Mouse (Mus musculus) liver, embryonic 16.5 days (tissue): ENCODE measurements around the gene H13. TPM values are rescaled to one million over a fixed set of nuclear protein-coding genes. Genes with fewer than 3 reads are reported as not detected.
"Not testable (repeated sequence)": the region's sequence is repeated elsewhere in the genome, so short reads cannot be mapped to it uniquely, and the experiment has no call there.

Experiments
- ATAC-seq: fragments of 200-750 bp; cut with Nextera tagmentation; 2 replicates; pipeline ENCODE4 v1.8.0; 2017; ENCODE audit warnings: low read depth, mild to moderate bottlenecking, moderate number of reproducible peaks, moderate library complexity
- H3K27ac ChIP-seq: fragments of 300-500 bp; sonication (generic); 2 replicates; pipeline ENCODE4 v1.5.1; 2014; ENCODE audit warnings: mild to moderate bottlenecking, low read length
- H3K27me3 ChIP-seq: fragments of 300-500 bp; sonication (generic); 2 replicates; pipeline ENCODE4 v1.6.1; 2014; ENCODE audit warnings: low read depth, low read length, mixed read lengths; ENCODE audit not compliant: control insufficient read depth, insufficient read depth
- H3K36me3 ChIP-seq: fragments of 300-500 bp; sonication (generic); 2 replicates; pipeline ENCODE4 v1.6.1; 2014; ENCODE audit warnings: mild to moderate bottlenecking; ENCODE audit not compliant: control insufficient read depth, insufficient read depth
- H3K4me1 ChIP-seq: fragments of 300-500 bp; sonication (generic); 2 replicates; pipeline ENCODE4 v1.6.1; 2014; ENCODE audit warnings: low read depth, low read length, mixed read lengths; ENCODE audit not compliant: control insufficient read depth
- H3K4me2 ChIP-seq: fragments of 300-500 bp; sonication (generic); 2 replicates; pipeline ENCODE4 v1.6.1; 2014; ENCODE audit warnings: low read depth, low read length, mixed read lengths
- H3K4me3 ChIP-seq: fragments of 300-500 bp; sonication (generic); 2 replicates; pipeline ENCODE4 v1.5.1; 2014; ENCODE audit warnings: low read depth, mild to moderate bottlenecking, low read length
- H3K9ac ChIP-seq: fragments of 300-500 bp; sonication (generic); 2 replicates; pipeline ENCODE4 v1.6.1; 2014; ENCODE audit warnings: low read depth, low read length
- H3K9me3 ChIP-seq: fragments of 300-500 bp; sonication (generic); replicated peaks from 2 replicates; pipeline ENCODE4 v1.6.1; 2016; ENCODE audit warnings: low read length; ENCODE audit not compliant: control insufficient read depth
- WGBS: fragments of 180-500 bp; shearing (Covaris S2); extraction: QIAGEN DNeasy Blood & Tissue Kit; methylation state at CpG from one replicate; pipeline ENCODE4 v1.1.7; 2014; ENCODE audit not compliant: insufficient replicate concordance; 5-methylcytosine and 5-hydroxymethylcytosine counted together
- polyA plus RNA-seq: library from polyadenylated mRNA; unstranded; fragments of >200 nt; fragmentation: Nextera tagmentation; extraction: Ambion mirVana; gene quantifications from 2 replicates; pipeline ENCODE4 v1.2.1, GENCODE M21; 2015

H13 gene
- polyA plus RNA-seq, 1 experiment from 2014 or later: 52.7 TPM

- ATAC-seq: no peak
- Histone ChIP-seq H3K27ac (no peak overlapping the region), H3K9me3 (no peaks in the 10 kb centered on the region), H3K36me3 (no peaks in the 10 kb centered on the region), H3K4me2 (no peak overlapping the region), H3K27me3 (no peaks in the 10 kb centered on the region), H3K4me1 (no peaks in the 10 kb centered on the region), H3K9ac (no peak overlapping the region), H3K4me3 (no peak overlapping the region)
- WGBS: 48% methylated on average over 10 of the region's 10 CpGs
These were observed 16.2 kb upstream of the H13 start for GRCm38 (mm10) chr2:152652901-152653620.

GRCm38 (mm10) chr2:152653874-152654715 lies 15.2 kb upstream of the H13 start:
- 34% methylated on average over 14 of the region's 14 CpGs for WGBS
- Histone ChIP-seq H3K9me3 (no peaks in the 10 kb centered on the region), H3K36me3 (no peaks in the 10 kb centered on the region), H3K4me3 (no peak overlapping the region), H3K9ac (no peak overlapping the region), H3K4me2 (no peak overlapping the region), H3K4me1 (no peaks in the 10 kb centered on the region), H3K27me3 (no peaks in the 10 kb centered on the region), H3K27ac (no peak overlapping the region)
- no peak for ATAC-seq

- no peaks in the 10 kb centered on the region for H3K36me3 ChIP-seq
- H3K4me1 ChIP-seq: no peaks in the 10 kb centered on the region
- H3K27ac ChIP-seq: no peak overlapping the region
- H3K9ac ChIP-seq: no peak overlapping the region
- H3K9me3 ChIP-seq: no peaks in the 10 kb centered on the region
- no peak for ATAC-seq
- WGBS: 45% methylated on average over 10 of the region's 10 CpGs
- no peaks in the 10 kb centered on the region for H3K27me3 ChIP-seq
- no peak overlapping the region for H3K4me2 ChIP-seq
- no peak overlapping the region for H3K4me3 ChIP-seq
These were observed 11.9 kb upstream of the H13 start for GRCm38 (mm10) chr2:152657398-152657797.

GRCm38 (mm10) chr2:152661163-152661562 lies 8.1 kb upstream of the H13 start:
- ATAC-seq: no peak
- no peak overlapping the region for H3K9ac ChIP-seq
- no peak overlapping the region for H3K4me3 ChIP-seq
- H3K27me3 ChIP-seq: no peaks in the 10 kb centered on the region
- H3K4me1 ChIP-seq: no peaks in the 10 kb centered on the region
- no peaks in the 10 kb centered on the region for H3K36me3 ChIP-seq
- WGBS: 45% methylated on average over 6 of the region's 6 CpGs
- no peak overlapping the region for H3K4me2 ChIP-seq
- H3K9me3 ChIP-seq: no peaks in the 10 kb centered on the region
- H3K27ac ChIP-seq: no peak overlapping the region

- H3K4me2 ChIP-seq, H3K9me3 ChIP-seq, H3K27me3 ChIP-seq, ATAC-seq, H3K36me3 ChIP-seq, H3K4me3 ChIP-seq, H3K9ac ChIP-seq, H3K27ac ChIP-seq: not testable (repeated sequence)
- 66% methylated on average over 3 of the region's 3 CpGs for WGBS
- H3K4me1 ChIP-seq: peaks cover 17% of the 10 kb centered on the region
These were observed 3.1 kb upstream of the H13 start for GRCm38 (mm10) chr2:152666191-152666590.

- H3K27ac ChIP-seq: peak overlapping the region; percentile 69
- H3K9me3 ChIP-seq: no peaks in the 10 kb centered on the region
- H3K4me2 ChIP-seq: peak overlapping the region; percentile 77
- H3K4me3 ChIP-seq: peak overlapping the region; percentile 82
- H3K9ac ChIP-seq: peak overlapping the region; percentile 76
- peaks cover 31% of the 10 kb centered on the region for H3K4me1 ChIP-seq
- under 1% methylated on average over 46 of the region's 46 CpGs for WGBS
- no peaks in the 10 kb centered on the region for H3K36me3 ChIP-seq
- ATAC-seq: peak; percentile 64
- H3K27me3 ChIP-seq: no peaks in the 10 kb centered on the region
These were observed 601 bp downstream of the H13 start for GRCm38 (mm10) chr2:152669639-152670484.

- no peak for ATAC-seq
- H3K9ac ChIP-seq: peak overlapping the region; percentile 76
- no peaks in the 10 kb centered on the region for H3K27me3 ChIP-seq
- H3K4me2 ChIP-seq: peak overlapping the region; percentile 77
- H3K27ac ChIP-seq: peak overlapping the region; percentile 59
- WGBS: 17% methylated on average over 9 of the region's 9 CpGs
- H3K4me1 ChIP-seq: peaks cover 33% of the 10 kb centered on the region
- no peaks in the 10 kb centered on the region for H3K9me3 ChIP-seq
- peaks cover 10% of the 10 kb centered on the region for H3K36me3 ChIP-seq
- H3K4me3 ChIP-seq: peak overlapping the region; percentile 82
These were observed 1.9 kb downstream of the H13 start for GRCm38 (mm10) chr2:152670983-152671641.

- peaks cover 10% of the 10 kb centered on the region for H3K36me3 ChIP-seq
- H3K27me3 ChIP-seq: no peaks in the 10 kb centered on the region
- 0 out of 2 replicates have a peak, but pooled peaks have one; percentile 35 for ATAC-seq
- 9% methylated on average over 5 of the region's 5 CpGs for WGBS
- H3K27ac ChIP-seq: peak overlapping the region; percentile 59
- H3K9me3 ChIP-seq: no peaks in the 10 kb centered on the region
- peaks cover 33% of the 10 kb centered on the region for H3K4me1 ChIP-seq
- peak overlapping the region; percentile 24; the same call in 1 of the 2 replicates for H3K9ac ChIP-seq
- peak overlapping the region; percentile 77 for H3K4me2 ChIP-seq
- H3K4me3 ChIP-seq: peak overlapping the region; percentile 82
These were observed 2.4 kb downstream of the H13 start for GRCm38 (mm10) chr2:152671642-152671999.
